Mouse (Mus musculus) granulocyte monocyte progenitor cell, adult 5-6 weeks (primary cell): Measurements from ENCODE around the gene Arntl2. TPM values are rescaled to one million over a fixed set of nuclear protein-coding genes. Genes with fewer than 3 reads are reported as not detected.

Source experiments
- ATAC-seq: replicated peaks from 2 replicates; pipeline ENCODE4 v1.8.0; 2016; ENCODE audit warnings: mild to moderate bottlenecking, moderate TSS enrichment, inconsistent platforms; ENCODE audit not compliant: poor library complexity, severe bottlenecking
- total RNA-seq, 2 experiments: library from RNA; stranded (forward) in 1 of 2; stranded (reverse) in 1 of 2; fragments of 200-712, 200-1000 nt in 1 of 2; fragments of >200 nt in 1 of 2; fragmentation: Nextera tagmentation in 1 of 2; gene quantifications; 2 replicates each; pipeline ENCODE4 v1.2.3; 2014 to 2017

The Arntl2 gene
- total RNA-seq, 2 experiments from 2014 or later, result not detected

DNA sequence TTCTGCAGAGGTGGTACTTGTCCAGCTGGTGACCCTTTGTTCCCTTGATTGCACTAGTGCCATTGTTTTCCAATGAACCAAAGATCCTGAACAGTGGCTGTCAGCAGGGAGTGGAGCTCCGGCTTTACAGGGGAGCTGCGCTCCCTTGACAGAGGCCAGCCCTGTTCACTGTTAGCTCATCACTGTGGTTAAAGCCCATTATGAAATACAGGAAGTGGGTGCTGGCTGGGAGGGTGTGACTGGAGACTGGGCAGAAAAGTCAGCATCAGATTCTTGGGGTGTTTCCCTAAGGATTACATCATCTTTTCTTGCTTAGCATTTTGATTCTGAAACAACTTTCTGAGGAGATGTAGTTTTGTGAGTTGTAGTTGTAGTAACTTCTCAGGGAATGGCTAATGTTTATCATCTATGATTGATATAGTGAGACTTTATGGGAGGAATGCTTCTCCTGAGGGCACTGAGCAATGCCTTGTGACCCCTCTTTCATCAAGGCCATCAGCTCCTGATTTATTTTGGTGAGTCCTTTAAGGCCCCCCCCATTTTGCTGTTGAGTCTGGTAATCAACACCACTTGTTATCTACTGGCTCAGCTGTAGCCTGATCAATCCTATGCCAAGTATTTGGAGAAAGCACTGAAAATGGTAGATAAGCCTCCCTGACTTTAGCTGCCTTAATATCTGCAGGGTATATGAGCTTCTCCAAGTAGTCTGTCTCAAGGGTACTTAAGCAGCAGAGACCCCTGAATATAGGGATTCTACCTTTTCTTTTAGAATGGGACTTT is 19.1 kb upstream of the Arntl2 start:
- peak; percentile 97 for ATAC-seq

DNA sequence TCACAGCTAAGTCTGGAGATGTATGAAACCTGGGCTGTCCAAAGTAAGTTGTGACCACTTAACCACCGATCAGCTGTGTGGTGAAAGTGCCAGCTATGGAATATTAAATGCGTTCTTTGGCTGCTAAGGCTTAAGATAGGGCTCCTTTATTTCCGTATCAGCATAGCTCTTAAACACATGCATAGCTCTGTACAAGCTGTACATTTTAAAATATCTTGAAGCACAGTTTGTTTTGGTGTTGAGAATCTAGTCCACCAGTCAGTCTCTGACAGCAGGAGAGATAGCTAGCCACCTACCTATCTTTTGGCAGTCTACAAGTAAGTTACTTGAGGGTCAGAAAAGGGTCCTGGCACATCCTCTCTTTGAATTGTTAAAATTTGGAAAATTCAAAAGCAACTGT is 17.8 kb upstream of the Arntl2 start:
- no peak for ATAC-seq

DNA sequence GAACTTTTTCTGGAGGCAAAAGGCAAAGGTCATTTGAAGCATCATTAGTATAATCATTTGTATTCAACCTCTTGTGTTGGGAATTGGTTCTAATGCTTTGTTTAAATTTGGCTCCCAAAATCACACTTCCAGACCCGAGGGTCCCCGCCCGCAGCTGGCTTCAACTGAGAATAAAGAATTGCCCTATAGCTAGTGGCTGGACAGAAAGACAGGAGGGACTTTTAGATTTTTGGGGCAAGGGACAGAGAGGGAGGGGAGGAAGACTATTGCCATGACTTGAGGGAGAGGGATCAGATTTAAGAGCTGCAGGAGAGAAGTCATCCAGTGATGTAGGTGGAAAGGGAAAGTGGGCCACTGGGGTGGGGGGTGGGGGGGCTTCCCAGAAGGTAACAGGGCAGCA is 14.3 kb upstream of the Arntl2 start:
- ATAC-seq, result no peak

DNA sequence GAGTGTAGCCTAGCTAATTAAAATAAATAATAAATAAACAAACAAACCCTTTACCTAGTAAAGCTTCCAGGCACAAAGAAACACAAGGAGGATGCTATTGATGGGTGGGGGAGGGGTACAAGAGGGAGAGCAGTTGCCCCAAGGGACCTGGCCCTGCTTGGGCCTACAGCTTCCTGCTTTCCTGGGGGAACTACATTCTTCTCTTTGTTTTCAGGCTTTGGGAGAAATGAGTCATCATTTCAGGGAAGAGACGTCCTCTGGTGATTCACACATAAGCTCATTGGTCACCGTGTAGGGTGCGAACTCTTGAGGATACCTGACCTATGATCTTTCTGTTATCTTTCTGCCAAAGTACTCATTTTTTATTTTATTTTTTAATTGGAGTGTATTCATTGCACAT is 2.3 kb upstream of the Arntl2 start:
- no peak for ATAC-seq

DNA sequence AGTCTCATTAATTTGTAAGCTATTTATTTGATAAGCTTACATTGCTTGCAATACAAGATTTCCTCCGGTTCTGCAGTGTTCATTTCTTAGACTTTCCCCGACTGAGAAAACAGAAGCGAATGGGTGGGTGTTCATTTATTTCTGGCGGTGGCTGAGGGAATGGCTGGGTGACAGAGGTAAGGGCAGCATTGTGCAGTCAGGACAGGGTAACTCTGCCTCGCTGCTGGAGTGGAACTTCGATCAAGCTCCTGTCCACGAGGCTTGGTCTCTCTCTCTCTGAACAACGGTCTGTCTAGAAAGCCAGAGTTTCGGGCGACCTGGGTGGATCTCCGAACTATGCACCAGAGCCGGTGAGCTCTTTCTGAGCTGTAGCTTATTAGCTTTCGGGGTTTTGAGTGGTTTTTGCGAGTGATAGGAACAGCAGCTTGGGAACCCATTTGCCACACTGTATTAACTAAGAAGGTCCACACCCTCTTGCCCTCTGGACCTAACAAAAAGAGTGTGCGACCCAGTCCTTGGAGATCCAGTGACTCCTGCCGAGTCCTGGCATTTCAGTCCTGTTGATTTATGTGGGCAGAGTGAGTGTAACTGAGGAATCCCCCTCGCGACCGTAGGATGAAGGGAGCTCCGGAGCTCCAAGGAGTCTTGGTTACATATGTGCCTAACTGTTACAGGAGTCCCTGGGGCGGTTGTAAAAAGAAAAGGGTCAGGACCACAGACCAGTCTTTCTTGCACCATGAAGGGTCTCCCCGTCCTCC is 510 bp upstream of the Arntl2 start:
- 0 out of 2 replicates have a peak, but pooled peaks have one; percentile 16 for ATAC-seq

DNA sequence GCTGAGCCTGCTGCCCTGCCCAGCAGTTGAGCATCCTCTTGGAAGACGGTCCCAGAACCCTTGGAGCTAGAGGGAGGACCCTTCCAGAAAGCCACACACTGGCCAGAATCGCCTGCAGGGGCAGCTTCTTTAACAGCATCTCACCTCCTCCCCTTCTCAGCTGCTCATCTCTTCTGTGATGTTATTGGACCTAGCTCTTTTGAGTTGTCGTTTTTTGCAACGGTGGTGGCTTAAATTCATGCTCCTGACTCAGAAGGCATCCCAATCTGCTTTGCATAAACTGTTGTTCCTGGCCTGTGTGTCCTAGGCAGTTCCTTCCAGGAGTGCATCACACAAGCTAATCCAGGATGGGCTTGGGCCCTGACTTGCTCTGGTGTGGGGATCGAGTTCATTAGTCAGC is 1.6 kb downstream of the Arntl2 start:
- no peak for ATAC-seq

DNA sequence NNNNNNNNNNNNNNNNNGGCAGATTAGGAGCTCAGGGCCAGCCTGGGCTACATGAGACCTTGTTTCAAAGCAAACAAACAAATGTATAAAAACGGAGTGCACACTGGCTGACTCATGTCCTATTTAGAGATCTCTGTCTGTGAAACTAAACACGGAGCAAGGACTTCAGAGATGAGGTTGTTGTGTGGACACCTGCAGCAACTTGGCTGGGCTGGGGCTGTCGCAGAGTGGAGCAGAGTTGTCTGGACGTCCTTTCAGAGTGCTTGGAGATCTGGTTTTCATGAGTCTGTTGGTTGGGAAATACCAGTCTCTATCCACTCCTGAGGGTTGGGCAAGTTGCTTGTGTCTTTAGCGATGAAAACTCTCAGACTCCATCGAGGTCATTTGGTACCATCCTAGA is 14.1 kb downstream of the Arntl2 start:
- ATAC-seq, result no peak

DNA sequence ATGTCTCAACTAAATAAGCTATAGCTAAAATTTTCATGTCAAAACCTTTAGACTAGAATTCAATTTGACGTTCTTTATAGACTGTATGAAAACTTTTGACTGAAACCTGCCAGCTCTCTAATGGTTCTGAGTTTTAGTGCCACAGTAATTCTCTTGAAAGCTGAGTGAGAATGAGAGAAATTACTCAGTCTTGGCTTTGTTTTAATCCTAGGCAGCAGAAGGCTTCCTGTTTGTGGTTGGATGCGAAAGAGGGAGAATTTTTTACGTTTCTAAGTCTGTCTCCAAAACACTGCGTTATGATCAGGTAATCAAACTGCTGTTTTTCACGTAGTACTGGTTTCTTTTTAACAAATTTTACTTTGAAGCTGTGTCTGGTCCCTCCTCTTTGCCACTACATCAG is 17.2 kb downstream of the Arntl2 start:
- ATAC-seq, result no peak

DNA sequence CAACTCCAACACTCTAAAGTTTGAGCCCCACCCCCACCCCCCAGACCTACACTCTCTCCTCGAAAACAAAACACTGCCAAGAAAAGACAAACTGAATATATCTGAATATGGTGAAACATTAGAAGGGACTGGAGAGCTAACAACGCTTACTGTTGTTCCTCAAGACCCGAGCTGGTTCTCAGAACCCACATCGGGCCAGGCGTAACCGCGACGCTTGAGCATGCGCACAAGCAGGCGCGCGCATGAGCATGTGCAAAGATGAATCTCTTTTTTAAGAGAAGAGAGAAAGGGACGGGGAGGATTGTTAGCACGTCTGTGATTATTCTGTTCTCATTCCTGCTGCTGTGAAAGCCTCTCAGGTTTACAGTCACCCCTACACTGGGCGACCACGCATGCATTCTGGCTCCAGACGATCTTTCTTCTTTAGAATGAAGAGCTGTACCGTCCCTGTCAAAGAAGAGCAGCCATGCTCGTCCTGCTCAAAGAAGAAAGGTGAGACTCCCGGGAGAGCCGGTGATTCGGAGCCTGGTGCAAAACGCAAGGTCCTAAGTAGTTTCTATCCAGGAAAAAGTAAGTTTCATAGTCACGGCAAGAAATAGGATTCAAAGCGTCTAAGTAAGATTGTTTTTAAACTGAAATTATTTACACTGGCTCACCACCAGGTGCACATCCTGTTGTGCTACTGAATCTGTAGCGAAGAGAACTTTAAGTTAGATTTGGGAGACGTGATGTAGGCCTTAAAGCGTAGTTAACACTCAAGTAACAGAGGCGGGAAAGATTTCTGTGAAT is 24.5 kb downstream of the Arntl2 start:
- no peak for ATAC-seq

DNA sequence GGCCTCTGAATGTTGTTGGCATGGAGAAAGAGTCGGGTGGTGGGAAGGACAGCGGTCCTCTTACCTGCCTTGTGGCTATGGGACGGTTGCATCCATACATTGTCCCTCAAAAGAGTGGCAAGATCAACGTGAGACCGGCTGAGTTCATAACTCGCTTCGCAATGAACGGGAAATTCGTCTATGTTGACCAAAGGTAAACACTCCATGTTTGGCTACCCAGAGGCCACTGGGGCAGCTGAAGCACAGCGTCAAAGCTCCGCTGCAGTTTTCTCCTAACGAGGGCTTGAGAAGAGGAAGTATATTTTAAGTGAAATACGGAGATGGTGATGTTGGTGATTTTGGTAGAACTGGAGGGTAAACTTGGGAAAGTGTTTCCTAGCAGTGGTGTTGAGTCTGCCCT is 26.1 kb downstream of the Arntl2 start:
- ATAC-seq, result no peak

DNA sequence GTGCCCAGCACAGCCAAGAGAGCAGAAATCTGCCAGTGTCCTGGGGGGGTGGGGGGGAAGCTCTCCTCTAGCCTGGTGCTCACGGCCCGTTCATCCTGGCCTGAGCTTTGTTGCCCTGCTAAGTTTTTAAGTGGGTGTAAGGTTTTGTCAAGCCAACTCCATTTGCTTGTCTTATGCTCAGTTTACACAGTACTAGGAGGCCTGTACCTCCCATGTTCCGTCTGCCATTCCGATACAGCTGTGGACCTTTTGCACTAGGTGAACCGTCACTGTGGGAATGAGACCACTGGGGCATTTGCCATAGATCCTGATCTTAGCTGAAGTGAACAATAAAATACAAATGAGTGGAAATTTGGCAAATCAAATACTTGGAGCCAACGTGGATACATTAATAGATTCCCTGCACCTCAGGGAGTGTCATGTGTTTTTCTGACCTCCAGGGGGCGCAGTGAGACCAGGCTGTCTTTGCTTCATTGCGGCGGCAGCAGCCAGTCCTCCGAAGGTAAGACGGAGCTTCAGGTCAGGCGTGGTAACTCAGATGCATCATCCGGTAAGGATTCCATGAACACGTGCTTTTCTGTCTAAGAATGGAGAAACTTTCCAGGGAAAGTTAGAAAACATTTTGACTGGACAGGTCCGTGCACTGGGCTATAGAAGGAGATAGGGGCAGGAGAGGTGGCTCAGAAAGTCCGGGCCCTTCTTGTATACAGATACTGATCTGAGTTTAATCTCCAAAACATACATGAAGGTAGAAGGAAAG is 29.1 kb downstream of the Arntl2 start:
- peak; percentile 93 for ATAC-seq

DNA sequence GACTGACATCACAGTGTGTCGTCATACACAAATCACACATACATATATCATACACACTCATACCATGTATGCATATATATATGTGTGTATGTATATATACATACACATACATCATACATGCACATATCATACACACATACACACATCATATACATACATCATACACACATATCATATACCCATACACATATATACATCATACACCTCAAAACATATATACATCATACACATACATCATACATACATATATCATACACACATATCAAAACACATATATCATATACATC is 29.6 kb downstream of the Arntl2 start:
- ATAC-seq, result no peak

DNA sequence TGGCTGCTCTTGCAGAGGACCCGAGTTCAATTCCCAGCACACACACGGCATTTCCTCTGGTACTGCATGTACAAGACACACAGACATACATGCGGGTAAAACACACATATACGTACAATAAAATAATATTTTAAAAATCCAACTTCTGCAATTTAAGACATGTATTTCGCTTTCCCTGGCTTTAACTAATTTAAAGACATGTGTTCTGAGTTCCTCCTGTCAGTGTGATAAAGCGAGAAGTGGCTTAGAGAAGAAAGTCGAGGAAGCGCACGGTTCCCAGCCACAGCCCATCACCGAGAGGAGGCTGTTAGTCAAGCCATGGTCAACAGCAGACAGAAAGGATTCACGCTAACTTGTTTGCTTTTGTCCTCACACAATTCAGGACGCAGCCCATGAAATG is 35.5 kb downstream of the Arntl2 start:
- ATAC-seq, result no peak

DNA sequence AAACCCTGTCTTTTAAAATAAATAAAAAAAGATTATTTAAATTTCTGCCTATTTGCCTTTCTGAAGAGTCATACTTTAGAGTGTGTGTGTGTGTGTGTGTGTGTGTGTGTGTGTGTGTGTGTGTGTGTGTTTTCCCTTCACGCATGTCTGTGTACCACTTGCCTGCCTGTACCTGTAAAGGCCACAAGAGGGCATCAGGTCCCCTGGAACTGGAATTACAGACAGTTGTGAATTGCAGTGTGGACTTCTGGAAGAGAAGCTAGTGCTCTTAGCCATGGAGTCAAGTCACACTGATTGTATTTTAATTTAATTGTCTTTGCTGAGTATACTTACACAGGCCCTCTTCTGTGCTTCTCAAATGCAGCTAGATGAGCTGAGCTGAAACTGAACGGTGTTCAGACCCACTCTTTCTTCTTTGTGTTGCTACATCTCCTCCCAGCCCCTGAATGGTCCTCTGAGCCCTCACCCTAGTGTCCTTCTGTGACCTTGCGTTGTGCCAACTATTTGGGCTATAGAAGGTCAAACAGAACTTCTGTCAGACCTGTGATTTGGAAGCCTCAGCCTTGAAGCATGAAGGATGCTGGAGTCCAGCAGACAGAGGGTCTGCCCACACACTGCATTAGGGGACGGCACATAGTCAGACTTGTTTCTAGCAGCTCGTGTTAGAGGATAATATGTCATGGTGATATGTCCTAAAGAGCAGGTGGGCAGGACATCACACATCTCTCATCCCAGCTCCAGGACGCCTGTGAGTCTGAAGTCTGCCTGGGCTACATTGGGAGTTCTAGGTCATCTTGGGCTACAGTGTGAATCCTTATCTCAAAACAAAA is 37.8 kb downstream of the Arntl2 start:
- ATAC-seq, result peak; percentile 92

DNA sequence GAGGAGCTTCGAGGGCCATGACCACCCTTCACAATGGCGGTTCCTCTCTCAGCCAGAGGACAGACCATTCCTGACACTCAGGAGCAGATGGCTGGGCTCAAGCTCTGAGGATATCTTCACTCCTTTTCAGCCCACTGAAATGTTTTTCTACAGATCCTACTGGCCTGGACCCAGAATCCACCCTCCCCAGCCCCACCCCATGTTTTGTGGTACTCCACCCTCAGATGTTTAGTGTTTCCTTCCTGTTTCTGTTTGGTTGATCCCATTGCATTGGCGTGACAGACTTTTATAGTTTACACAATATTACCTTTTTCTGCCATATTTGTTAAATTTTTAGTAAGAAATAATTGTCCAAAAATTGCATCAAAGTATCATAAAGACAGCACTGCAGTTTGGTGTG is 38.5 kb downstream of the Arntl2 start:
- ATAC-seq, result peak; percentile 38; the same call in 1 of the 2 replicates

DNA sequence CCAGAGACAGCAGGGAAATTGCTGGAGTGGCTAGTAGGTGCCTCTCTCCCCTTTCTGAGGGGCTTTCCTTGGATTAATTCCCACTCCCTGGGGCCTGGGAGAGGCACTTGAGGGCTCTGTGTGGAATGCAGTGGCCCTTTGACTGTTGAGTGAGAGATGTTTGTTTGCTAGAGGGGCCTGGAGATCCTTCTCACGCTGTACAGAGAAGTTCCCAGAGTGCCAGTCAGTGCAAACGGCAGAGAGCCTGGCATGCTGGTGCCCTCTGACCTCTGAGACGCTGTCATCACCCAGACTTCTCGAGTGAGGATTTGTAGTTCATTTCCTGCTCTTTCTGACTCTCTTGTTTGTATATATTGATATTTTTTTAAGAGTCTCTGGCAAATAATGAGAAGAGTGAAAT is 39.9 kb downstream of the Arntl2 start:
- no peak for ATAC-seq

DNA sequence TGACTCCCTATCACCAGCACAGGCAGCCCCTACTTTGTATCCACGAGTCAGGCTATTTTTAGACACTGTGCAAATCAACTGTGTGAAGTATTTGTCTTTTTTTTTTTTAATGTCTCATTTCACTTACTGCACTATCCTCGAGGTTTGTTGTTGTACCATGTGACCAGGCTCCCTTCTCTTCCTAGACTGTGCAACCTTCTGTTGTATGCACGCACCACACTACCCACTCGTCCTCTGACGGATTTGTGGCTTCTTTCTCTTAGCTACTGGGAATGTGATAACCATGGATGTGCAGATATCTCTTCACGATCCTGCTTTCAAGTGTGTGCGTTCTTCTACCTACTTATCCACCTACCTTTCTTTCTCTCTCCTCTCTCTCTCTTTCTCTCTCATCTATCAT is 41.5 kb downstream of the Arntl2 start:
- ATAC-seq, result no peak

DNA sequence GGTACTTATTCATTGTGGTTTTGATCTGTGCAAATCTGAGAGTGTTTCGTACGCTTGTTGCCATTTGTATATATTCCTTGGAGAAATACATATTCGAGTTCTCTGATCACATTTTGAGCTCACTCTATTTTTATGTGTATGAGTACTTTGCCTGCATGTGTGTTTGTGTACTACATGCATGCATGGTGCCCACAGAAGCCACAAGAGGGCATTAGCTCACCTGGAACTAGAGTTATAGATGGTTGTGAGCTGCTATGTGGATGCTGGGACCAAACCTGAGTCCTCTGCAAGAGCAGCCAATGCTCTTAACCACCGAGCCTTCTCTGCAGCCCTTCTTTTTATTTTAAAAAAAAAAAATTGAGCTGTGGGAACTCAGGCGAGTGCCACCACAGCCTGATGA is 42.5 kb downstream of the Arntl2 start:
- no peak for ATAC-seq

DNA sequence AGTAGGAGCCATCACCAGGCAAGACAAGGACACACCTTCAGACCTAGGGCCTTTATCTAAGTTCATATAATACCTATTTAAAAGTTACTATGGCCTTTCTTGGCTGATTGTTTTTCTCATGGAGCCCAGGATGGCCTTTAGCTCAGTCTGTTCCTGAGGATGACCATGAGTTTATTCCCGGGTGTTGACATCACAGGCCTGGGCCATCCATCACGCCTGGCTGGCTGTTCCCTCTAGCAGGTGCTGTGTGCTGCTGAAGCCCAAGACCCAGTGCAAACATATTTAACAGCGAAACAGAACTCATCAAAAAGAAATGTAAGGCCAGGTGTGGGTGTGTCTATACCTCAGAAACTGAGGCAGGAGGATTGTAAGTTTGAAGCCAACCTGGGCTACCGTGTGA is 43.0 kb downstream of the Arntl2 start:
- ATAC-seq, result no peak

DNA sequence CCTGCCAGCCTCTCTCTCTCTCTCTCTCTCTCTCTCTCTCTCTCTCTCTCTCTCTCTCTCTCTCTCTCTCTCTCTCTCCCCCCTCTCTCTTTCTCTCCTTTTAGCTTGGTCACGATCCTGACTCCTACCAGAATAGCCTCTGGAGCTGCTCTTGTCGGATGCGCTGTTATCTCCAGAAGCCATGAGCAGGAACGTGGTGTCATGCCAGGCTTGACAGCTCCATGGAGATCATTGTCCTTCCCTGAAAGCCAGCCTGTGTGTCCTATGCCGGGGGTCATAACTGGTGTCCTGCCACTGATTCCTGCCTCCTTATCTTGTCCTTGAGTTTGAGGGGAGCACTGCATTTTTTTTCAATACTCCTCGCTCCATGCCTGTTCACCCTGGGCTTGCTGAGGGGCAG is 49.0 kb downstream of the Arntl2 start:
- no peak for ATAC-seq
